Mouse (Mus musculus) CH12F3 (cell line): Measurements from ENCODE around the gene Wipi2.

Experiments used
- in situ Hi-C: fragments of 300-500 bp; cut with MboI; formaldehyde crosslinking; loops from 2 replicates; pipeline ENCODE4 v1.14.3; 2020; ENCODE audit warnings: low sequenced_read_pairs

Wipi2 gene

DNA sequence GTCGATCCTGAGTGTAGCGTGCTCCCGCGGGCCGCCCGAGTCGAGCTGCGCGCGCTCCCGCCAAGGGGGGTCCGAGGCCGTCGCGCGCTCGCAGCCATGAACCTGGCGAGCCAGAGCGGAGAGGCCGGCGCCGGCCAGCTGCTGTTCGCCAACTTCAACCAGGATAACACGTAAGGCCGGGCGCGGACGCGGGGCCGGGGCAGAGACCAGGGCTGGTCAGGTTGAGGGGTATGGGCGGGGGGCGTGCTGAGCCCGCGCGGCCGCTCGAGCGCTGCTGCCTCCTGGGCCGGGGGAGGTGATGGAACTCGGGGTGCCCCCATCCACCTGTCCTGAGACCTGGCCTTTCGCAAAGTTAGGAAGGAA is 2.1 kb downstream of the Wipi2 start:
- in situ Hi-C loops, result no loop called here

DNA sequence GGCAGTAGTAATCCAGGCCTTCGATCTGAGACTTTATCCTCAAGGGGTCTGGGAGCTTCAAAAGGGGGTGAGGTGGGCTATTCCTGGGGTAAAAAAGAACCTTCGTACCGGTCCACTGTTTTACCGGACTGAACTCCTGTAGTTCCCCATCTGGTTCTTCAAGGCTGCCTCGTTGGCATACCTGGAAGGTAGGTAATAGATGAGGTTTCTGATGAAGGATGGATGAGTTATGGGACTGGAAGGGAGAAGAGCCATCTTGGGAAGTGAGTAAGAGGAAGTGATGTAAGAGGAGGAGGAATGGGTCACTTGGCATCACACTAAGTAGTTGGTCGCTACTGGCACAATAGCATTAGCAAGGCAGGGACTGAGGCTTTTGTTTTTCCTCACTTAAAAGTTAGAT is 2.7 kb downstream of the Wipi2 start:
- in situ Hi-C loops, result no loop called here

DNA sequence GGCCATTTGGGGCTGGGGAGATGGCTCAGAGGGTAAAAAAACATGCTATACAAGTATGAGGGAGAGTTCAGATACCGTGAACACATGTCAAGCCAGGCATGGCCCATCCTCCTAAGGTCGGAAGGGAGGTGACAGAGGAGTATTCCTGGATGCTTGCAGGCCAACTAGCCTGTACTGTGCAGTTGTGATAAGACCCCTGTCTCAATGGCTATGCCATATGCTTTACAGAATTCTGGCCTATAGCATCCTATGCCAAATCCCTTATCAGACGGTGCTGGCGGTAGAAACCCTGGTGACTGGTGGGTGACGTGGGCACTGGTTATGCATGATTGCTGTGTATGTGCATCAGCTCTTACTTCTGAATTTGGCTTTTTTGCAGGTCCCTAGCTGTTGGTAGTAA is 10.3 kb downstream of the Wipi2 start:
- in situ Hi-C loops, result no loop called here

DNA sequence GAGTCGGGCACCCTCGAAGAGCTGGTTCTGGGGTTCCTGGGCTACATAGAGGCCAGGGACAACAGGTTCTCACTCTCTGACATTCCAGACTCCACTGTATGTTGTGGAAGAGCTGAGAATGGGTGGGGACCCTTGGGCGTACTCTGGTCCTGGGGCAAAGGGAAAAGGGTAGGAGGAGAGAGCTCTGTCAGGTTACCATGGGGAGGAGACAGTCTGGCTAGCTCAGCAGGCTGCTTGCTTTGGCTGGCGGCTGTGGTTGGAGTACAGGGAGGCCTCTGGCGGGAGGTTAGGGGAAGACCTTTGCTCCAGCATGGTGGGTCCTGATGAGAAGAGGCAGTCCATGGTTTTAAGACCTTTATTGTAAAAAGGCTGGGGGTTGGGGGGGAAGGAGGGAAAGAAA is 12.6 kb downstream of the Wipi2 start:
- in situ Hi-C loops, result no loop called here

DNA sequence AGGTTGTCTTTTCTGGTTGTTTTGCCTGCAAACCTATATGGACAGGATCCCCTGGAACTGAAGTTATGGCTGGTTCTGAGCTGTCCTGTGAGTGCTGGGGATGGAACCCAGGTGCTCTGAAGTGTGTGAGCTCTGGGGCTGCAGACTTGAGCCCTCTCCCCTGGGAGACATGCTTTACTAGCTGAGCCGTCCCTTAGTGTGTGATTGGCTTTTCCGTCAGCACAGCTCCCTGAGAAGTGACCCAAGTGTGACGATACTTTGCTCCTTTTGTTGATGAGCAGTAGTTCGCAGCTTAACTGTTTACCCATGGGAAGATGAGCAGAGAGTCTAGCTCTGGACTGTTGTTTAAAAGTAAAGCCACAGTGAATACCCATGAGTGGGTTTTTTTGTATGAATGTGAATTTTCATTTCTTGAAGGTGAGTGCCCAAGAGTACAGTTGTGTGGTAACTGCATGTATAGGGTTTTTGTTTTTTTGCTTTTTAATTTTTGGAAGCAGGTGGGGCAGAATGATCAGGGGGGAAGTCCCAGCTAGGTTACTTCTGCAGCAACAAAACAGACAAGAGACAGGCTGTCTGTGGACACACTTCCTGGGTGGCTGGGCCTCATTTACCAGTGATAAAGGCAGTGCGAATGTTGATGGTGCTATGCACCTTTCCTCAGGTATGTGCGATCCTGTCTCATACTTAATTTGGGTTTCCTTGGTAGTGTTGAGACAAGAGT is 14.0 kb downstream of the Wipi2 start:
- in situ Hi-C loops, result no loop called here

DNA sequence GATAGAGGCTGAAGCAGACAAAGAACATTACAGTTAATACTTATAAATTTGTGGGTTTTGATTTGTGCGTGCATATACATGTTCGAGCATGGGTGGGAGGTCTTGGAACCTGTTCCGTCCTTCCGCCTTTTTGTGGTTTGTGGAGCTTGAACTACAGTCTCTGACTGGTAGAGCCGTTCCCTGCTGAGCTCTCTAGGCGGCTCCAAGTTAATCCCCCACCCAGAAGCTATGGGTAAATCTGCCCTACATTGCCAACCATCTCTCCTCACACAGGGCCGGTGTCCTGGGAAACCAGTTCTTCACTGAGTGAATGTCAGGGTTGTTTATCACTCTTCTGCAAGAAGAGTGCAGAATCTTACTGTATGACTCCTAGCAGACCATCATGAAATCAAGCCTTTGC is 20.7 kb downstream of the Wipi2 start:
- in situ Hi-C loops, result no loop called here

DNA sequence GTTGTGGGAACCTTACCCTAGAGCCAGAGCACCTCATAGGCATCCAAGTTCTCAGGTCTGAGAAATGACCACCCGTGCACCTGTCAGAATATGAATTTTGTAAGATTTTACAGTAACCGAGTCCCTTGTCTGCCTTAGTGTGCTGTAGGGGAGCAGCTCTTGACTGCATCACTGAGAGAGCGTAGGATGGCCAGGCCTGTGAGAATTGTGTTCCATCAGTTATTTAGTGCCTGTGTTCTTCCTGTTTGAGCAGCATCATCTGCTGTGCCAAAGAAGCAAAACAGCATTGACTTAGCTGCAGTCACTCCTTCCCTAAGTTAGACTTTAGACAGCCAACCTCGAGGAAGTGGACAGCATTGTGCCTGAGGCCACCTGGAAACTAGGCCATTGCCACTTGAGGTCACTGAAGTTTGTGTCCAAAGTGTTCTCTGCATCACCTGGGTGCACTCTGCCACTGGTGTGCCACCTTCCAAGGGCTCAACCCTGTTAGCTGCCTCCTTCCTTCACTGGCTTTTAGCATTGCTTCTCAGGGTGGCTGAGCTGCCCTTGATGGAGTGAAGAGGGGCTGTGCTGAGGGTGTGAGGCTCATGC is 22.1 kb downstream of the Wipi2 start:
- in situ Hi-C loops, result no loop called here

DNA sequence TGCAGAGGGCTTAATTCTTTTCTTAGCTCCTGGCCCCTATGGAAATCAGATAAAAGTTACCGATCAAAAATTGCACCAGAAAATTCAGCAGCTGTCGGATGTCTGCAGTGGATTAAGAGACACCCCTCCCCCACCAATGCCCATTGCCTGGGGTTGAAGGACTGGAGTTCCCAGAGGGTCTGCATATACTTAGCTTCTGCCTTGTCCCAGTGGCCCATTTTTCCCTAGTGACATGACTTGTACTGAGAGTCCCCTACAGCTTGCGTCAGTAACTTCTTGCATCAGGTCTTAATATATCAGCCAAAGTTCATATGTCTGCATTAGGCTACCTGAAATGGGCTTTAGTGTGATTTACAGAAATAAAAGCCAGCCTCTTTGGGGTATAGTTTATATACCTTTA is 22.9 kb downstream of the Wipi2 start:
- in situ Hi-C loops, result no loop called here

DNA sequence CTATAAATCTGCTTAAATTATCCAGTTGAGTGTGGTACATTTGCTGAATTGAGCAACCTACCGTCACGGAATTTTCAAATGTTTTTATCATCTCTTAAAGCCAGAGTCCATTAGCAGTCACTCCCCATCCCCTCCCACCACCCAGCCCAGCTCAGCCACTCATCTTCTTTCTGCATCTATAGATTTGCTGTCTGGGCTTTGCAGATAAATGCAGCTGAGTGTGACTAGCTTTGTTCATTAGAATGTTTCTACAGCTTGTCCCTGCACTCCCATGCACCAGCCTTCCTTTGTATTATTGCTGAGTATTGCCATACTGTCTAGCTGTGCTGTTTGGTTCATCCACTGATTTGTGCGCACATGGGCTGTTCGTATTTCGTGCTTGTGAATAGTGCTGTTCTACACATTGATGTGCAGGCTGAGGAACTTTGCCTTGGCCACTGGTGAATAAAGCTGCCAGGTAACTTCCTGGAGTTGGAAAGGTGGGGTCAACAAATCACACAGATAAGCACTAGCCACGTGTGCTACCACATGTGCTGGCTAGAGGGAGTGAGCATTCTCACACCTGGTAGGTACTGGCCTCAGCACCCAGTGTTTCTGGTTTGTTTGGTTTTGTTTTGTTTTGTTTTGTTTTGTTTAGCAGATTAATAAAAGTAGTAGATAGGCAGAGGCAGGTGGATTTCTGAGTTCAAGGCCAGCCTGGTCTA is 23.4 kb downstream of the Wipi2 start:
- in situ Hi-C loops, result no loop called here

DNA sequence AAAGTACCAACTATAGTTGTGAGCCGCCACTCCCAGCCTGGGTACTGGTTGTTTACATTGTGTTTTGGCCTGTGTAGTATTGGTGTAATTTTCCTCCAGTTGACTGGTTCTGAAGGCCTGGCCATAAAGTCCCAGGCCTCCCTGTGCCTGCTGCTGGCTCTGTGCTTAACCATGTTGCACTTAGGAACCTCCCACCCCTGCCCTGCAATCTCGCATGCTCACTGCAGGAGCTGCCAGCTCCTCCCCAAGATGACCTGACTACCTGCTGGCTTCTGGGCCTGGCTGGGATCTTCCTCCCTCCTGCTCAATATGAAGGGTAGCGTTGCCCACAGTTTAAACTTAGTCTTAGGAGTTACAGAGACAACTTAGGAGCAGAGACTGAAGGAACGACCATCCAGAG is 24.8 kb downstream of the Wipi2 start:
- in situ Hi-C loops, result no loop called here

DNA sequence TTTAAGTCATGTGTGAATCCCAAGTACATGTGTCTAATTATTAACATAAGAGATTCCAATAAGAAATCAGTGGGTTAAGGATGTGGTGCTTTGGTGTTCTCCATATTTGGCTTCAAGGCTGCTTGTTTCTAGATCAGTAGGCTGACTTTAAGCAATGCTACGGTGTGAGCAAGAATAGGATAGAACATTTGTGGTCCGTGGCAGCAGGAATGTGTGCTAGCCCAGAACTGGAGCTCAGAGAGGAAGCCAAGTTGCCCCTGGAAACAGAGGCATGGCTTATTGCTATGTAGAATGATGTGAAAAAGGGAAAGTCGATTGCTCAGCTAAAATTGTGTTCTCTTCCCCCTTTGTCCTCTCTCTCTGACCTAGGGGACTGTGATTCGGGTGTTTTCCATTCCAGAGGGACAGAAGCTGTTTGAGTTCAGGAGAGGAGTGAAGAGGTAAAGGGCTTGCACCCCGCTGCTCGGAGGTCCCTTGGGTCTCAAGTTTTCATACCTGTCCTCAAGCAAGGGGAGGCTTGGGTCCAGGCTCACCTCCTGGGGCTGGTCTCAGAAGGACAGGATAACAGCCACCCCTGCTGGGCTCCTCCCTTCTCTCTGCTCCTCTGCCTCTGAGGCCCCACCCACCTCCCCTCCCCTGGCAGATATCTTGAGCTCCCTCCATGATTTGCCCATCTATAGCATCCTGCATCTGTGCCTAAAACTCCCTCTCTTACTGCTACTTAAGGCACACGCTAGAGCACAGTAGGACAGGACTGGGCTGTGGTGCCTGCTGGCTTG is 33.3 kb downstream of the Wipi2 start:
- in situ Hi-C loops, result no loop called here

DNA sequence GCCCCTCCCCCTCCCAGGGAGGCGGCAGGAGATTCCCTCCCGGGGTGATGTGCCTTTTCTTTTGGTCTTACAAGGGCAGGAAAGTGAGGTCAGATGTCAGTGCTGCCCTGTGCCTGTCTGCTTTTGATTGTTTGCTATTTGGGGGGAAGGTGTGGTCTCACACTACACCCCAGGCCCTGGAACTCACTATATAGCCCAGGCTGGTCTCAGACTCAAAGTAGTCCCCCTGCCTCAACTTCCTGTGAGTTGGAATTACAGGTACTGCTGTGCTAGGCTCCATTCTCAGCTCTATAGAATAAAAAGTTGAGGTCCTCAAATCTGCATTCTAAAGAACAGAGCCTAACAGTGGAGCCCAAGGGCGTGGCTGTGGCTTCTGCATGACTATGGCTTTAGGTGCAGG is 40.4 kb downstream of the Wipi2 start:
- in situ Hi-C loops, result no loop called here

DNA sequence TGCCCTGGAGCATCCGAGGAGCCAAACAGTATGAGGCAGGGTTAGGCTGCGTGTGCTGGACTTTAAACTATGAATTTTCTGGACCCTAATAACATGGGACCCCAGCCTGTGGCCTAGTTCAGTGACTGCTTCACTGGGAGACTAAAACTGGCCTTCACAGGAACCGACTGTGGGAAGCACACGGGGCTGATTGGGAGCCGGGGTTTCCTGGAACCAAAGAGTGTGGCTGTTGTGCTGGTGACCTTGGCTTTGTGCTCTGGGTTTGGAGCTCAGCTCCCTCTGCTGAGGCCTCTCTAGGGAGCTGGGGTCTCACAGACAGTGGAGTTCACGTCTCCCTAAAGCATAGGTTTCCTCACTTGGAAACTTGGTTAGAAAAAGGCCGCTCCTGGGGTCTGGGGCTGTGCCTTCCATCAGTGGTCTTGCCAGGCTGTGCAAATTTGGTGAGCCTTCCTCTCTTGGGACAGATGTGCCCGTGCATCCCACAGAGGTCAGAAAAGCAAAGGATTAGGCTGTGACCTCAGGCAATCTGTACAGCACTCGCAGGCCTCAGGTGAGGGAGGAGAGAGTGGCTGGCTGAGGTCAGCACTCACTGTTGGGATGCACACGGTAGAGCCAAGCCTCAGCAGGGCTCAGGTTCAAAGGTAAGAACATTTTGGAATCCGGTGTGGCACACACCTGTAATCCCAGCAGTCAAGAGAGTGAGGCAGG is 41.2 kb downstream of the Wipi2 start:
- in situ Hi-C loops, result no loop called here

DNA sequence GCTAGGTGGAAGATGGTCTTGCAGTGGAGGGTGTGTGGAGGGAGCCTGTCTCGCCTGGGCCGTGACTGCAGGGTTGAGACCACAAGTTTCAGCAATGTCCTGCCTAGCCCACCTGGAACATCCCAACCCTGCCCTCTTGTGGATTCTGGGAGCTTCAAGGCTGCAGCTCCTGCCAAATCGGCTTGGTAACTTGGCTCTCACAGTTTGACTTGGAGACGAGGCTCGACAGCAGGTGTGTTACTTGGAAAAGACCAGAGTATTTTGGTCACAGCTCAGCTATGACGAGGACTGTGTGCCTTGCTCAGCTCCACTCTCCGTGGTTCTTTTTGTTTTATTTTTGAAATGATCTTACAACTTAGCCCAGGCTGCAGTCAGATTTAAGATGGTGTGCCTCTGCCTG is 42.2 kb downstream of the Wipi2 start:
- in situ Hi-C loops, result no loop called here

DNA sequence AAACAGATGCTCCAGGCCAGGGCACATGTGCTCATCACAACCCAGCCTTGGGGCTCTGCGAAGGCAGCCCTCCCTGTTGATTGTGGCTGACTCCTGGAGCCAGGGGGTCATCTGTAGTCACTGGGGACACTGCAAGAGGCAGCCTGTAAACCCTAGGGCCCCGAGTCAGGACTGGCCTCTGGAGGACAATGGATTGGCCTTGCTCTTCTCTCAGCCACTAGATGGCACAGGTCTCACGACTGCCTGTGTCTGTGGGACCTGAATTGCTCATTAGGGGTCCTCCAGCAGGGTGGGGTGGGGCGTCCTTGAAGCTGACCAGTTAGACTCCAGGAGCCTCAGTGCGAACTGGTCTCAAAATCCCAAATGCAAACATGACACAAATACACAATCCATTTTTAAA is 45.6 kb downstream of the Wipi2 start:
- in situ Hi-C loops, result no loop called here

DNA sequence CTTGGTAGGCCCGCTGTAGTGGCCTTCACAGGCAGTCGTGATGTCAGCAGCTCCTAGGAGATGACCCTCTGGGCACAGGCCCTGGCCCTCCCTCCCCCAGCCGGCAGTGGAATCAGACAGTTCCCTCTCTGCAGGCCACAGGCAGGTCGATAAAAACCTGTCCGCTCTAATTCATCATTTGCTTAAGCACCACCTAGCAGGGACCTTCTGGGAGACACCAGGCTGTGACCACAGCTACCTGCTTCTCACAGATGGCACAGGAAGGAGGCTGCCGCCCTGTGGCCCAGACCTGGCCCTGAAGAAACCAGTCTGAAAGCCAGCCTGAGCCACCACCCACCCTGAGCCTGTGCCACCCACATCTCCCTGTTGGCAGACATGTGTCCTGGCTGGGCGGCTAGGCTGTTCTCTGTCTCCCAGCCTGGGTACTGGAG is 50.7 kb downstream of the Wipi2 start:
- in situ Hi-C loops, result no loop called here

DNA sequence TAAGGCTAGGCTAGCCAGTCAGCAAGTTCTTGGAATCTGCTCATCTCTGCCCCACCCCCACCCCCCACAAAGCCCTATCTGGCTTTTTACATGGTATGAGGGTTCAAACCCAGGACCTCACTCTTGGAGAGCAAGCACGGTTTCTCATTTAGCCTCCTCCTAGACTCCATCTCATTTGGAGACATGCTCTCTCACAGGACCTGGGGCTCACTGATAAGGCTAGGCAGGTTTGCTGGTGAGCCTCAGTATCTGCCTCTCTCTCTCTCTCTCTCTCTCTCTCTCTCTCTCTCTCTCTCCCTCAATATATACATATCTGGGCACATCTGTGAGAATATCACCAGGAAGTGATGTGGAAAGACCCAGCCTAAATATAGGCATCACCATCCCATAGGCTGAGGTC is 51.6 kb downstream of the Wipi2 start:
- in situ Hi-C loops, result no loop called here

DNA sequence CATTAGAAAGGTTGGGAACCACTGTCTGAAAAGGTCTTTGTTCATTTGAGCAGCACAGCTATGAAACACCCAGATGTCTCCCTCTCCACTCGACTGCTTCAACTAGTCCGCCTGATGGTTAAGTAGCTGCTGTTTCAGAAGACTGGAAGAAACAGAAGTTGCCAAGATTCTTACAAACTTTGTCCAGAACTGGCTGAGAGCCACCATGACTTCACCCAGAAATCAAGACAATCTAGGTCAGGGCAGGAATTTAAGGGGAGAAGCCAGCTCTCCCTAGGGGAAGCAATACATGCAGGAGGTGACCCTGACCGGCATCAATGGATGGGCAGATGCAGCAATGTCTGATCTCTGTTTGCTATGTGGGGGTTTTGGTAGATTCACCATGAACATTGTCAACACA is 54.4 kb downstream of the Wipi2 start:
- in situ Hi-C loops, result no loop called here

DNA sequence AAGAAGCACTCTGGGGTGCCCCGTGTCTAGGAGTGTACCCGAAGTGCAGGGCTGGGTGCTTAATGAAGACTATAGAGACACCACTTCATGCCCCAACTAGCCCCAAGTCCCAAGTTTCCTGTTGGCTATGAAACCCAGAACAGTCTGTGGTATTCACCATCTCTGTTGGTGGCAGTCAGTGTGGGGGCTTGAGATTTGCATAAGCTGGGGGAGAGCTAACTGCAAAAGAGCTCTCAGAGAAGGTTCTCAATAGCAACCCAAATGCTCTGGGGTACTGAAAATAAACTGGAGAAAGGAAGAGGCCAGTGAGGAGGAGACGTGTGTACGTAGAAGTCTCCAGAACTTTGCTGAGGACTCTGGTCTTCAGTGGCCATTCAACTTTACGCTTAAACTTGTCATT is 55.0 kb downstream of the Wipi2 start:
- in situ Hi-C loops, result no loop called here

DNA sequence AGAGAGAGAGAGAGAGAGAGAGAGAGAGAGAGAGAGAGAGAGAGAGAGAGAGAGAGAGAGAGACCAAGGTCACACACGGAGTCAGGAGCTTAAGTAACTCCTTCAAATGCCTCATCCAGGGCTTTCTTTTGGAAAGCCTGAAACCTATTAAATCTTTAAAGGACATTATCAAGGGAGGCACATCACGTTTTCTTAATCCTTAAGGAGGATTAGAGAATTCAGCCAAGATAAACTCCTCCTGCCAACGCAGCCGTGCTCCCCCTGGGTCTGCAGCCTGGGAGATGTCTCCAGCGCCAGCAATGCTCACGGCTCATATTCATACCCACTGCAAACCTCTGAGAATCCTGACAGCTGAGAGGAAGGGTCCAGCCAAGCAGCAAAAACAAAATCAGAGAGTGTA is 61.4 kb downstream of the Wipi2 start:
- in situ Hi-C loops, result no loop called here

DNA sequence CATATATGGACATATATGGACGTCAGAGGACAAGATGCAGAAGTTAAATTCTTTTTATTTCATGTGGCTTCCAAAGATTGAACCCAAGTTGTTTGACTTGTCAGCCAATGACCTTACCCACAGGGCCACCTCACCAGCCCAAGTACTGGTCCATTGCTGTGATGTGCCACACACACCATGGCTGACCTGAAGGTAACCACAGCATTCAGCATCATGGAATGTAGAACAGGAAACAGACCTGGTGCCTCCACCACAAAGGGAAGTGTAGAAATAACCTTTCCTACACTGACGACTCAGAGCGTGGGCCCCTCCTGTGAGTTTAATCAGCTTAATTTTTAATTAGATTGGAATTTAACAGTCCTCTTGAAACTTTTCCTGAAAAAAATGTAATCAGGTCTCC is 62.8 kb downstream of the Wipi2 start:
- in situ Hi-C loops, result no loop called here
